Mouse (Mus musculus) embryo, embryonic 10 days (tissue): Measurements from ENCODE around the gene Kmt2d.
A peak's percentile ranks its signal among the peaks of the same experiment; 100 is the strongest.
"Not testable (repeated sequence)": the region's sequence is repeated elsewhere in the genome, so short reads cannot be mapped to it uniquely, and the experiment has no call there.

Source experiments
- DNase-seq: peaks from one replicate; pipeline ENCODE4 v3.0.0-alpha.2; 2015; ENCODE audit warnings: low spot score

Kmt2d gene

DNA sequence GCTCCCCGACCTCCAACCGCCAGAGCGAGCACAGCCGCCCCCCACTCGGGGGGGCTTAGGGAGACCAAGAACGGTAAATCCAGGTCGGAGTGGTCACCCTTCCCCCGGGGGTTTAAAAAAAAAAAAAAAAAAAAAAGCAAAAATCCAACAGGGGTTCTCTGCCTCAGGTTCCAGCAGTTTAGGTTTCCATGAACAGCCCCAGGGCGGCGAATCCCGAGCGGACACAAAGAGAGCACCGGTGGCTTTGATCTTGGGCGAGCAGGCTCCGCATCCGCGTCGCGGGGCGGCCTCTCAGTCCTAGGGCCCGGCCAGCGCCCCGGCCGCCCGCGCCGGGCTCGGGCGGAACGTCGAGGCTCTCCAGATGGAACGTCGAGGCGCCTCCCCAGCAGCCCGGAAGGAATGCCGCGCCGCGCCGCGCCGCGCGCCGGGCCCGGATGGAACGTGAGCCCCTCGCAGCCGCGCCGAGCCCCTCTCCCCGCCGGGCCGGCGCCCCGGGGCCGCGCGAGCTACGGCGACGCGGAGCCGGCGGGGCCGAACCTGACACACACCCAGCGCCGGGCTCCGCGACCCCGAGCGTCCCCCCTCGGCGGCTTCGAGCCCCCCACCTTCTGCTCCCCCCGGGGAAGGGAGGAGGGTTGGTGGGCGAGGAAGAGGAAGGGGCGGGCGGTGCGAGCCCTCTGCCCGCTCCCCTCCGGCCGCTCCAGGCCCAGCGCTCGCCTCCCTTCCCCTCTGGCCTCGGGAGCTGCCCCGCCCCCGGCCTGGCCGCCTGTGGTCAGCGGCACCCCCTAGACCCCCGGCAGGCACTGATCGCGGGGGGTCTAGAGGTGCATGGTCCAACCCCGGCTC lies at the start of gene Kmt2d:
Gene Kmt2d, minus strand, starts transcription at position 135 of the 846 bp plus-strand sequence.
- DNase-seq, result peak; percentile 55

DNA sequence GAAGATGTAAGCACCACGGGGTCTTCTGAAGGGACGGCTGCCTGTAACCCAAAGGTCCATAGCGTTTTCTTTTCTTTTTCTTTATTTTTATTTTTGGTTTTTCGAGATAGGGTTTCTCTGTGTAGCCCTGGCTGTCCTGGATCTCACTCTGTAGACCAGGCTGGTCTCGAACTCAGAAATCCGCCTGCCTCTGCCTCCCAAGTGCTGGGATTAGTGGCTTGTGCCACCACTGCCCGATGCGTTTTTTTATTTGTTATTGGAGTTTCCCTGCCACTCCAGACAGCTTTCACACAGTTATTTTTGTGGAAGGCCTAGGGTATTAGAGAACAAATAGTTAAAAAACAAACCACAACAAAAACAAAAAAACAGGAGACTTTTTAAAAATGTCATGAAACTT lies 47.5 kb upstream of the Kmt2d start:
- not testable (repeated sequence) for DNase-seq

DNA sequence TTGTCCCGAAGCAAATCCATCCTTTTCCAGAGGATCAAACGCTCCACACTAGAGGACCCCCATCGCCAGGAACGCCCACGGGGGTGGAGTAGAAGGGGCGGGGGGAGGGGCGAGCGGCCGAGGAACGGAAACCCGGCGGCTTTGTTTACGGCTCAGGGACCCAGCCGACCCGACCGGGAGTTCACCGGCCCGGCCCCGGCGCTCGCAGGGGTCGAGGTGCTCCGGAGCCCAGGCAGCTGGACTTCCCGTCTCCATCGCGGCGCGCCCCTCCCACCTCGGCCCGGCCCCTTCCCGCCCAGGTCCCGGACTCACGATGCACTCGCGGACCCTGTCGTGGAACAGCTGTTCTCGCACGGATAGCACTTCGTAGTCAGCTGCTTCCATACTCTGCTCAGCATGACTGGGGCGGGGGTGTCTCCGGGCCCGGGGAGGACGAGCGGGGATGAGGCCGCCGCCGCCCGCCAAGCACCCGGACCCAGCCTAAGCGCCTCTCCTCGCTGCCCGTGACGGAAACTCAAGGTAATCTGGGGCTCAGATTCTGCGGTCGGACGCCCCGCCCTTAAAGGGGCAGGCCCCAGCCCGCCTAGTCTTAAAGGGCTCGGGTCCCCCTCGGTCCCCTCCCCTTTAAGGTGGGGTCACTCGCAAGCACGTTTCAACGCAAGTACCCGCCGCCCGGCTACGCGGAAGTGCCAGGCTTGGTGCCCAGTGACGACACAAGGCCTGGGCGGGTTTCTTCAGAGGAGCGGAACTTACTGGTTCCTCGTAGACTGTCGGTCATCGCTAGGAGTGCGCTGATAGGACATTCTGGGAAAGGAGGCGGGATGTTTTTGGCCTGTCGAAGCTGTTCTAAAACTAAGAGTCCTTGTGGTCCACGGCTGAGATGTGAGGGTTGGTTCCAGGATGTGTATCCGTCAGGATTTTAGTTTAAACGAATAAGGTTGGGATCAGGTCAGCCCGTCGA lies 46.8 kb upstream of the Kmt2d start, which contains the start of gene Lmbr1l:
Gene Lmbr1l, minus strand, starts transcription at position 694 of the 961 bp plus-strand sequence.
- DNase-seq, result peak; percentile 99

DNA sequence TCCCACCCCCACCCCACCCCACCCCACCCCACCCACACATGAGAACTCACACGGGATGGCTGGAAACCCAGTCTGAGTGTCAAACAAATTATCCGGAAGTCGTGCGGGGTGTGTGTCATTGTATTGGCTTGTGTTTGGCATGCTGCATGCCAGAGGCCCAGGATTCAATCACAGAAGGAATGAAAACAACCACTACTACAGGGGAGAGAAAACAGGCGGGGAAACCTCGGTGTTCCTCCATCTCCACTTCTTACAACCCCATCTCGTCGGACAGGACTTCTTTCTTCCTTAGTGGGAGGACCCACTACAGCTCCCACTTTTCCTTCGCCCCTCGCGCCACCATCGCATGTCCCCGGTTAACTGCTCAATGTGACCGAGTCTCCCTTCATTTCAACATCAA lies 46.1 kb upstream of the Kmt2d start:
- DNase-seq, result peak; percentile 54

DNA sequence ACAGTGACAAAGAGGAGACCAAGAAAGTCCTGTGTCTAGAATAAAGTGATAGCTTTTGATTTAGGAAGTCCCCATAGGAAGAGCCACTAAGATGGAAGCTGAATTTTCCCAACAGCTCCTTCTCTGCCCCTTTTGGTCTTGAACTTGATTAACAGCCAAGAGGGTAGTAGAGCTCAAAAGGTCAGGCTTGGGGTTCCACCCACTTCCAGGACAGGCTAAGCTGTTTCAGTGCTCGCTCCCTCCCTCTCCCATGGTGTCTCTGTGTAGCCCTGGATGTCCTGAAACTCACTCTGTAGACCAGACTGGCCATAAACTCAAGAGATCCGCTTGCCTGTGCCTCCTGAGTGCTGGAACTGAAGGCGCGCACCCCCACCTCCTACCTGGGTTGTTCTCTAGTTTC lies 45.0 kb upstream of the Kmt2d start:
- DNase-seq, result no peak

DNA sequence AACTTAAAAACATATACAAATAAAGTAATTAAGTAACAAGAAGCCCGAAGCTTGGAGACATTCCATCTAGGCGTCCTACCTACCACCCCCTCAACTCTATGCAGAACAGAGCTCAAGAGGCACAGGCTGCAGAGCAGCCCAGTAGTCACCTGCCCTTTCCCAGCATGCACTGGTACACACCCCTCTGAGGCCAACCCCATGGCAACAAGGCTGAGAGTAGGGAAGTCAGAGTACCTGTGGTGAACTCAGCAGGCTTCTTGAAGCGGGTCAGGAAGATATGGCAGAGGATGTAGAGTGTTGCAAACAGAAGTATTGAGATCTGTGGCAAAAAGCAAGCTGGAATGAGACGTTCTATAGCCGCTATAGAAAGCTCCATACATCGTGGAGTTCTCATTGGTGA lies 43.9 kb upstream of the Kmt2d start:
- DNase-seq, result no peak

DNA sequence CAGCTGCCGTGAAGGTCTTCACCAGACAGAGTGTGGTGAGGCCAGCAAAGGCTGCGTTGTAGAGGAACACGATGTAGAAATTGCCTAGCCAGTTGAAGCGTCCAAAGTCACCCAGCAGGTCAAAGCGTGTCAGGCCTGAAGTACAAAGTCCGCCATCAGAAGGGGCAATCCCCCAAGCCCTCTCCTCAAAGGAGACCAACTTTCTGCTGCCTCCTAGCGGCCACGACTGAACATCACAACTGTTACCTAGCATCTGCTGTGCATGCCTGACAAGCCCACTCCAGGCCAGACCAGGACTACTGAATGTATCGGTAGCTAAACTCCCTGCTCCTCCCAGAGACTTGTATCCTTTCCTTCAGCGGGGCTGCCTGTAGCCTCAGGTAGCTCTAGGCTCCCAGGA lies 33.7 kb upstream of the Kmt2d start:
- peak; percentile 92 for DNase-seq

DNA sequence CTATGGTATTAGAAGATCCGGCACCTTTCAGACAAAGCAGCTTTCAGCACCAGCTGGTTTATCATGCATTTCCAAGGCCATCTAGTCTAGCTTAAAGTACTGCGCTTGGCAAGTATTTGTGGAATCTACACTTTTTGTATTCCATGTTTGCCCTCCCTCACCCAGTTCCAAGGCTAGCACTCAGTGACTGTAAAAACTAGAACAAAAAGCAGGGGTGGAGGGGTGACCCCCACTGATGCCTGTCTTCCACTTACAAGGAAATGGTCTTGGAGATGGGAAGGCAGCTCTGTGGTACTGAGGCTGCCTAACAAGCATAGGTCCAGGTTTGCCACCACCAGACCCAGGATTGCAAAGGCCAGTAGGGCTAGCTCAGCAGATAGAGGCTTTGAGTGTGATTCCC lies 31.6 kb upstream of the Kmt2d start:
- no peak for DNase-seq

DNA sequence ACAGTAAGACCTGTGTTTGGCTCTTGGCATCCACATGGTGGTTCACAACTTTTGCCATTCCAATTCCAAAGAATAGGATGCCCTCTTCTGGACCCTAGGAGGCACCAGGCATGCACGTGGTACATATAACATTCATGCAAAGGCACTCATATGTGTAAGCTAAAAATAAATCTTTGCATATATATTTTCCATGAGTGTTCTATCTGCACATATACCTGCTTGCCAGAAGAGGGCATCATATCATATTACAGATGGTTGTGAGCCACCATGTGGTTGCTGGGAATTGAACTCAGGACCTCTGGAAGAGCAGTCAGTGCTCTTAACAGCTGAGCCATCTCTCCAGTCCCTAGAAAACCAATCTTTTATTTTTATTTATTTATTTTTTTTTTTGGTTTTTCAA lies 30.5 kb upstream of the Kmt2d start:
- DNase-seq, result no peak

DNA sequence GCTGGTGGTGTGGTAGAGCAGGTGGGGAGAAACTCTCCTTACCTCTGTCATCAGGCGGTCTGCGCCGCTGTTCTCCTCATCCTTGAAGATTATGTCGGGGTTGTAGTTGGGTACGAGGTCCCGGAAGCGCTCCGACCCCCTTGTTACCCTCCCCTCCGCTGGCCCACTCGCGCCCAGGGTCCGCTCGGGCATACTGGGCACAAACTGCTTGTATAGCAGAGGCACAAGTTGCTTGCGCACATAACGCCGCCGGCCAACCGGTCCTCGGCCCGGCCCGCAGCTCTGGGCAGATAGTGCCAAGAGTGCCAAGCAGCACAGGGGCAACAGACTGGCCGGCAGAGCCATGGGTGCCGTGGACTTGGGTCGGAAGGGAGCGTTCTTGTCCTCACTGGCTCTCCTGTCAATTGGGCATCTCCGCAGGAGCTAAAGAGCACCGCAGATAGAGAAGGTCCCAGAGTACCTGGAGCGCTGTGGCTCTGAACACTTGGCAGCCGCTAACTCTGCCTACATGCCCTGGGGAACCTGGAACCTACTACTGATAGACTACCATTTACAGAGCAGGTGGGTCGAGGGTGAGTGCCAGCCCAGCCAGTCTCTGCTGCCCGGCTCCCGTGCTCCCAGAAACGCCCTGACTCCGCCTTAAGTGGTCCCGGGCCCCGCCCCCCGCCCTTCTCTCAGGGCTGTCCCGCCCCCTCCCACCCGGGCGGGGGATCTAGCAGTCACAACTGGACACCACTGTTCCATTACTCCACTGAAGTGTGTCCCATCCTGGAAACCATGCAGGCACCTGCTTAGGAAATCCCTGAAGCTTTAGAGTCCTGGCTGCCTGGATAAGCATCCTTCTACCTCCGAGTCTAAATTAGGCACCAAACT lies 27.2 kb upstream of the Kmt2d start, which contains the start of gene Dhh:
Gene Dhh, minus strand, starts transcription at position 613 of the 873 bp plus-strand sequence.
- DNase-seq, result peak; percentile 54

DNA sequence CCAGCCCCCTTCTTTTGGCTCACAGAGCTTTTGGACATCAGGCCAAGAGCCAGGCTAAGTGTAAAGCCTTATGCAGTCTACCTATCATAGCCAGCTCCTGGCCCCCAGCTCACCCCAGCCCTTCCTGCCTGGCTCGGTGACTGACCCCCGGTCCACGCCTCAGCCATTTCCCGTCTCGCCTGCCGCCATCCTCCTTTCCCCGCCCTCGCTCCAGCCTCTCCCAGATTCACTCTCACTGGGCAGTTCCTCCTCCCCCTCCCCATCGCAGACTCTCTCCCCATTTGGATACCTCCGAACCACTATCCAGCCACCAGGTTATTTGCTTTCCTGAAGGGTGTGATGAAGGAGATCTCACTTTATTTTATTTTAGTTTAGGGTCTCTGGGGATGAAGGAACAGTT lies 26.5 kb upstream of the Kmt2d start:
- peak; percentile 40 for DNase-seq

DNA sequence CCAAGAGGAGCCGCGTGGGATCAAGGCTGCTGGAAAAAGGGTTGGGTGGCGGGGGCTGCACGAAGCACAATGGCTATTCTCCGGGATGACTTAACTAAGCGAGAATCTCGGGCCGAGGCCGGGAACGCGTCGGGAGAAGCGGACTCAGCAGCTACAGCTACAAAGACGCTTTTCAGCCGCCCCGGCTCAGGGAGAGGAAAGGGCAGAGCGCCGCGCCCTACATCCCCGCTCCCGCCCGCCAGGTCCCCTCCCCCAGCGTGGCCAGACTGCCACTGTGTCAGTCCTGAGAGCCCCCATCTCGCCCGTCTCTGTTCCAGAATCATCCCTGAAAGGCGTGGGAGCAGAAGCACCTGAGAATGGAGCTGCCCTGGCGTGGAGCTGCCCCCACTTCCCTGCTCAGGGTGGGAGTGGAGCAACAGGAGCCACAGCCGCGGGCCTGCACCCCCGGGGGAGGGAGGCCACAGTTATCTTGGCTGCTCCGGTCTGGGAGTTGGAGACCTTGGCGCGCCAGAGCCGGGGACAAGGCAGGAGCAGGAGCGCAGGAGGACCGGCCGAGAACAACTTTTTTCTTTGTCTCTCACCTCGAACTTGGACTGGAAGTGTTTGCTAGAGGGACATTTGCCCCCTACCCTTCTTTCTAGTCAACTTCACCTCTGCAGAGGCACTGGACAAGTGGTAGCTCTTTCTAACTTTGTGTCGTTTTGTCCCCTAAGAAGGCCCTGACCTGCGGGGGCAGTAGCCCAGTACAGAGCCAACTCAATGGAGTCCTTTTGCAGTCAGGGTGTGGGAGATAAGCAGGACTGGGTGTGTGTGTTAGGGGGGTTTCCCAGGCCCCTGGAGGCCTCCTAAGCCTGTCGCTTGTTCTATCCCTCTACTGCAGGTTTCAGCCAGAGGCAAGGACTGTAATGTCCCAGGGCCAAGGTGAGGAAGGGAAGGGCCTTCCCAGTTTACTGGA lies 24.9 kb upstream of the Kmt2d start:
- peak; percentile 85 for DNase-seq

DNA sequence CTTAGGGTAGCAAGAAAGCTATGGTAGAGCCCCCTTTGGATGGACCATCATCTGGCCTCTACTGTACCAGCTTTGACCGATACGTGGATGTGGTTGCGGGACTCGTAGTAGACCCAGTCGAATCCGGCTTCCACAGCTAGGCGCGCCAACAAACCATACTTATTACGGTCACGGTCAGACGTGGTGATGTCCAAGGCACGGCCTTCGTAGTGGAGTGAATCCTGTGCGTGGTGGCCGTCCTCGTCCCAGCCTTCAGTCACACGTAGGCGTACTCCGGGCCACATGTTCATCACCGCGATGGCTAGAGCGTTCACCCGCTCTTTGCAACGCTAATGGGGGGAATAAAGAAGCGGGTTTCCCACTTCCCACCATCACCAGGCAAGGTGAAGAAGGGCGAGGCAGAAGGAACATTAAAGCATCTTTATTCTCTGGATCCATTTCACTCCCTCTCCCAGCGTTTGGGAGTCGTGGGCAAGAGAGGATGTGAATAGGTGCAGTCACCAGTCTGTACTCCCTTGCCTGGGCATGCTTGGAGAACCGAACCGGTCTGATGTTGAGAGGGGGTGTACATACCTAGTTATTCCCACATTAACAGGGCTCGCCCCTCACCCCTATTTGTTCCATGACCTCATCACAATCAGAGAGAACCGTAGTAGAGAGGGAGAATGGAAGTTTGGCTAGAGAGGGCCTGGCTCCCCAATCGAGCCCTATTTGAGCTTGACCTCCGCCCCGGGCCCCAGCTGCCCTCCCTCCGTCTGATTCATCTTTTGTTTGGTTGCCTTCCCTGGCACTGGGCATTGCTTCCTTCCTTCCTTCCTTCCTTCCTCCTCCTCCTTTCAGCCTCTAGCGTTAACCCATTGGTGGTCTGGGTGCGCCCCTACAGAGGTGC lies 24.0 kb upstream of the Kmt2d start:
- peak; percentile 43 for DNase-seq

DNA sequence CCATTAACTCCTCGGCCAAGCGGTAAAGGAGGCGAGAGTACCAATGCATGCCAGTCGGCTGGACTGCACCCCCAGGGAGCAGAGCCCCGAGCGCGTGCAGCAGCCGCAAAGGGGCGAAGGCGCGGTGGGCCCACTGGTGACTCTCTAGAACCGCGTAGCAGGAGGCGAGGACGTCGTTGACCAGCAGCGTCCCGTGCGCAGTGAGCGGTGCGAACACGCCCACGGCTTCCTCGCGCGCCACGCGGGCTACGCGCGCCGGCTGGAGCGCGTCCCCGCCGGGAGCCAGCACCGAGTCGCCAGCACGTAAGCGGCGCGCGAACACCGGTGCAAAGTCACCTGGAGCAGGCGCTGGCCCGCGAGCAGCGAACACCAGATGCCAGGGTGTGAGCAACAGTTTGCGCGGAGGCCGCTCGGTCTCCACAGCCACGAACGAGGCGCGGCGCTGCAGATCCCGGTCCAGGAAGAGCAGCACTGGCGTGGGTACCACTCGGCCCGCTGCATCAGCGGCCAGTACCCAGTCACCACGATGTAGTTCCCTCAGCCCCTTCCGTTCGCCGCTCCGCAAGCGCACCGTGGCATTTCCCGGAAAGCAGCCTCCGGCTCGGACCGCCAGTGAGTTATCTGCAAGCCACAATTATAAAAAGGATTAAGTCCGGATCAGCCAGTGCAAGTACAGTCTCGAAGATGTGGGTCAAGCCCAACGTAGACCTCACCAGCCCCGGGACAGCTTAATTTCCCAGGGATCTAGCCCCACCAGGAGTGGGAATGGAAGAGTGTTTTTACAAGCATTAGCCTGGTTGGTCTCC lies 23.1 kb upstream of the Kmt2d start, which contains the start of gene Rhebl1:
Gene Rhebl1, minus strand, starts transcription at position 601 of the 806 bp plus-strand sequence.
- DNase-seq, result peak; percentile 48

DNA sequence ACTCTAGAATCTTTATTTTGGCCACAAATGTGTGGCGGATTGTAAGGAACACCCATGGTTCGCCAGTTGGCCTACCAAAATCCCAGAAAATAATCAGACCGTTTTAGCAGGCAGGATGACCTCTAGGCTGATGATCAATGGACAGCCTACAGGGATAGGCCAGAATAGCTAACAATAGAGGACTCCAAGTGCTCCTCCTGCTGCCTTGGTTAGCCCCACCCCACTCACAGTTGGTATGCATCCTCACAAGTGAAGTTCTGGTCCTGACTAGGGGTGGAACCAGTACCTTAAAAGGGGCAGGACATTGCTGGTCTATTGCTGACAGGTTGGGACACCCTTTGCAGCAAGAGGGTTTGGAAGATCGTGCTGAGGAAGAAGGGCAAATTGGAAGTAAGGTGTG lies 22.0 kb upstream of the Kmt2d start:
- DNase-seq, result no peak

DNA sequence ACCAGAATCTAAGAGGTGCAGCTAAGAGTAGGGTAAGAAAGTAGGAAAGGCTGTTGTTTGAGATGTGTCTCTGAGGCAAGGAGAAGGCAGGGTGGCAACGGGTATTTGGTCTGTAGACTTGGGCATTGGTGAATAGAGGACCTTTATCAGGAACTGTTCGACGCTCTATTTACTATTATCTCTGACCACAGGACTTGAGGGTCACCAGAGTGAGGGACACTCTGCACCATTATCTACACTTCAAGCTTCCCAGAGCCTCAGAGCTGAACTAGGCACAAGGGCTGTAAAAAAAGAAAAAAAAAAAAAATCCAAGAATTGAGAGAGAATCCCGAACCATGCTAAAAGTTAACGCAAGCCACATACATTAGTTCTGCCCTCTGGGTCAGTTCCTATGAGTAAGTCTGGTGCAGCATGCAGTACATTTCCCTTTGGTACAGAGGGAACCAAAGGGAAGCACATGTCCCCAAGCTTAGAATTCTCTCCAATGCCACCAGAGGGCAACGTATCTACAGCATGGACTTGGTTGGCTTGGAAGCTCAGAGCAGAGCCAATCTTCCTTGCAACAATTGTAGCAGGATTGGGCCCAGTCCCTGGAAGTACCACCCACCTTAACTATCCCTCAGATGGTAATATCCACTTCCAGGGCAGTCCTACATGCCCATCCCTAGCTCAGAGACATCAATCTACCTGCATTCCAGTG lies 21.1 kb upstream of the Kmt2d start:
- peak; percentile 90 for DNase-seq

DNA sequence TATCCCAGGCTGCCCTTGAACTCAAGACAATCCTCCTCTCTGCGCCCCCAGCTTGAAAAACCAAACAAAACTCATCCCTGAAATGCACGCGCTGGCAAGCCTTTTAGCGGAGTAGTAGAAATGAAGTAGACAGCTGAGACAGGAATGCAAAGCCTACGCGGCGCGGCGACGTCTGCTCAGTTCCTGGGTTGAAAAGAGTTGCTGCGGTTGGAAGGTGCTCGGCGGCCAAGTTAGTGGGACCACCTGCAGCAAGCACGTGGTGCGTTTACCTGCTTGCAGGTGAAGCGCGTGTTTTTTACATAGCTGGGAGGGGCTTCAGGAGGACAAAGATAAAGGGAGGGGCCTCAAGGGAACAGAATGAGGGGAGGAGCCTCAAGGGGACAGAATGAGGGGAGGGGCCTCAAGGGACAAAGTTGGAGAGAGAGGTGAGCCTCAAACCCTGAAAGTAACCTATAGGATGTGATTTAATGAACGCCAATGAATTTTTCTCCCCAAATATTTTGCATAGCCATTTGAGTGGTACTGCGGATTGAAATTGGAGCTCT lies 20.3 kb upstream of the Kmt2d start:
- DNase-seq, result peak; percentile 37

DNA sequence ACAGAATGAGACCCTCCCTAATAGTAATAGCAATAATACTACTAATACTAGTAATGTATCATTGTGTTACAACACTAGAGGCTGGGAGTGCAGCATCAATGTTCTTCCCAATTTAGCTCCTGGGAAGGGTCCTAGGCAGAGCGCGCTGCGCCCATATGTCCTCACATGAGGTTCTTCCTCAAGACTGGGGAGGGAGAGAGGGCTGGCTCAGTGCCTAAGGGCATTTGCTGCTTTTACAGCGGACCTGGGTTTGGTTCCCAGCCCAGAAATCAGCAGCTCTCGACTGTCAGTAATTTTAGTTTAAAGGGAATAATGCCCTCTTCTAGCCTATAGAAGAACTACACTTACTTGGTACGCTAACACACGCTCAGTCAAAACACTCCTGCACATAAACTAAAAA lies 16.5 kb upstream of the Kmt2d start:
- DNase-seq, result no peak
